Mouse (Mus musculus) myocyte (in vitro differentiated cells): ENCODE measurements around the gene Slc38a5. TPM values are rescaled to one million over a fixed set of nuclear protein-coding genes. Genes with fewer than 3 reads are reported as not detected.

Experiments used
- H3K27me3 ChIP-seq: one replicate; pipeline ENCODE4 v1.6.1; 2011; ENCODE audit not compliant: control insufficient read depth, insufficient read depth, insufficient read length
- H3K36me3 ChIP-seq: one replicate; pipeline ENCODE4 v1.6.1; 2011; ENCODE audit not compliant: control insufficient read depth, insufficient read depth
- H3K4me2 ChIP-seq: one replicate; pipeline ENCODE4 v1.6.1; 2011; ENCODE audit warnings: low read depth, control low read depth
- H3K4me3 ChIP-seq: one replicate; pipeline ENCODE4 v1.5.1; 2011; ENCODE audit warnings: mild to moderate bottlenecking, control low read depth, moderate library complexity
- H3K79me2 ChIP-seq: one replicate; pipeline ENCODE4 v1.6.1; 2011; ENCODE audit not compliant: control insufficient read depth, insufficient read depth
- H3ac ChIP-seq: one replicate; pipeline ENCODE4 v1.6.1; 2011; ENCODE audit not compliant: control insufficient read depth, insufficient read length
- CEBPB ChIP-seq: IDR thresholded peaks from 2 replicates; pipeline ENCODE4 v1.6.1; 2011; ENCODE audit warnings: mild to moderate bottlenecking, moderate library complexity; ENCODE audit not compliant: poor library complexity, insufficient read depth, severe bottlenecking
- E2F4 ChIP-seq: IDR thresholded peaks from one replicate; pipeline ENCODE4 v1.6.1; 2011; ENCODE audit warnings: mild to moderate bottlenecking, control low read depth, moderate library complexity; ENCODE audit not compliant: insufficient read depth
- MAX ChIP-seq: IDR thresholded peaks from one replicate; pipeline ENCODE4 v1.6.1; 2011; ENCODE audit warnings: low read depth, mild to moderate bottlenecking, control low read depth
- MYOD1 ChIP-seq, 3 experiments: IDR thresholded peaks; one replicate each; pipeline ENCODE4 v1.6.1; 2011; ENCODE audit warnings: control low read depth in 2 of 3, low read depth in 2 of 3, mild to moderate bottlenecking in 2 of 3, moderate library complexity in 1 of 3; ENCODE audit not compliant: insufficient read length in 2 of 3, control insufficient read depth in 1 of 3
- MYOG ChIP-seq, 3 experiments: IDR thresholded peaks; one replicate each; pipeline ENCODE4 v1.6.1; 2011; ENCODE audit warnings: control low read depth in 2 of 3, low read depth in 2 of 3, mild to moderate bottlenecking in 2 of 3; ENCODE audit not compliant: insufficient read length in 2 of 3, control insufficient read depth in 1 of 3, insufficient read depth in 1 of 3
- POLR2A ChIP-seq: IDR thresholded peaks from one replicate; pipeline ENCODE4 v1.6.1; 2011; ENCODE audit warnings: low read depth, mild to moderate bottlenecking, control low read depth, moderate library complexity; ENCODE audit not compliant: insufficient read length
- POLR2AphosphoS2 ChIP-seq: IDR thresholded peaks from one replicate; pipeline ENCODE4 v1.6.1; 2011; ENCODE audit warnings: low read depth, control low read depth; ENCODE audit not compliant: insufficient read length
- REST ChIP-seq: IDR thresholded peaks from one replicate; pipeline ENCODE4 v1.6.1; 2011; ENCODE audit warnings: mild to moderate bottlenecking, control low read depth, moderate library complexity; ENCODE audit not compliant: insufficient read depth, insufficient read length
- SRF ChIP-seq: IDR thresholded peaks from one replicate; pipeline ENCODE4 v1.6.1; 2011; ENCODE audit warnings: low read depth; ENCODE audit not compliant: control insufficient read depth, insufficient read length
- TCF12 ChIP-seq: IDR thresholded peaks from one replicate; pipeline ENCODE4 v1.6.1; 2011; ENCODE audit warnings: mild to moderate bottlenecking, control low read depth; ENCODE audit not compliant: poor library complexity, insufficient read depth, severe bottlenecking
- TCF3 ChIP-seq: IDR thresholded peaks from one replicate; pipeline ENCODE4 v1.6.1; 2011; ENCODE audit warnings: low read depth, control low read depth; ENCODE audit not compliant: insufficient read length
- USF1 ChIP-seq: IDR thresholded peaks from one replicate; pipeline ENCODE4 v1.6.1; 2011; ENCODE audit warnings: low read depth, mild to moderate bottlenecking, control low read depth, moderate library complexity
- polyA plus RNA-seq: library from polyadenylated mRNA; unstranded; fragments of >200 nt; fragmentation: generic; extraction: Trizol; gene quantifications from one replicate; pipeline ENCODE4 v1.2.1, GENCODE M21; 2012; ENCODE audit warnings: missing spikeins

Slc38a5 gene
- polyA plus RNA-seq, 1 experiment: not detected

DNA sequence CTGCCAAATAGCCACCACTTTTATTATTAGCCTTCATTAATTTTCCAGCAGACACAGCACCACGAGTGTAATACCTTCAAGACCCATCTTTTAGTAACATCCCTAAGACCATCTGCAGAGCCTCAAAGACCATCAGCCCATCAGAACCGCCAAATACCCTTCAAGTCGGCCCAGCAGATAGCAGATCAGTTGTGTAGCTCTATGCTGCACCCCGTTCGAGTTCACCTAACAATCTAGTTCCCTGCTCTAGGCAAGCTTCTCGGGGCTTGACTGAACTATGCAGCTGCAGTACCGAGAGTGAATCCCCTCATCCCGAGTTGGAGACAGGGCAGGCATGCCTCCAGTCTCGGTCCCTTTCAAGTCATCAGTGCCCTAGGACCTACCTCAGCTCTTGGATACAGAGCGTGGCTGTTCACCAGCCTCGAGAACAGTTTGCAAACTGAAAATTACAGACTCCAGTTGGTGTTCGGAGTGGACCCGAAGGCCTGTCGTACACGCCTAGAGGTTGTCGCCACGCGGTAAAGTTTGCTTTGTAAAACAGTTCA is 19.1 kb upstream of the Slc38a5 start:
- H3K27me3 ChIP-seq: no peaks in the 10 kb centered on the region
- no peaks in the 10 kb centered on the region for H3K36me3 ChIP-seq
- H3K4me2 ChIP-seq: peak overlapping the region; percentile 57
- TF ChIP-seq REST (no peak), POLR2A (peak; percentile 45), POLR2AphosphoS2 (peak; percentile 24)
- peak overlapping the region; percentile 77 for H3K4me3 ChIP-seq
- peak overlapping the region; percentile 48 for H3ac ChIP-seq
- peaks cover 13% of the 10 kb centered on the region for H3K79me2 ChIP-seq

DNA sequence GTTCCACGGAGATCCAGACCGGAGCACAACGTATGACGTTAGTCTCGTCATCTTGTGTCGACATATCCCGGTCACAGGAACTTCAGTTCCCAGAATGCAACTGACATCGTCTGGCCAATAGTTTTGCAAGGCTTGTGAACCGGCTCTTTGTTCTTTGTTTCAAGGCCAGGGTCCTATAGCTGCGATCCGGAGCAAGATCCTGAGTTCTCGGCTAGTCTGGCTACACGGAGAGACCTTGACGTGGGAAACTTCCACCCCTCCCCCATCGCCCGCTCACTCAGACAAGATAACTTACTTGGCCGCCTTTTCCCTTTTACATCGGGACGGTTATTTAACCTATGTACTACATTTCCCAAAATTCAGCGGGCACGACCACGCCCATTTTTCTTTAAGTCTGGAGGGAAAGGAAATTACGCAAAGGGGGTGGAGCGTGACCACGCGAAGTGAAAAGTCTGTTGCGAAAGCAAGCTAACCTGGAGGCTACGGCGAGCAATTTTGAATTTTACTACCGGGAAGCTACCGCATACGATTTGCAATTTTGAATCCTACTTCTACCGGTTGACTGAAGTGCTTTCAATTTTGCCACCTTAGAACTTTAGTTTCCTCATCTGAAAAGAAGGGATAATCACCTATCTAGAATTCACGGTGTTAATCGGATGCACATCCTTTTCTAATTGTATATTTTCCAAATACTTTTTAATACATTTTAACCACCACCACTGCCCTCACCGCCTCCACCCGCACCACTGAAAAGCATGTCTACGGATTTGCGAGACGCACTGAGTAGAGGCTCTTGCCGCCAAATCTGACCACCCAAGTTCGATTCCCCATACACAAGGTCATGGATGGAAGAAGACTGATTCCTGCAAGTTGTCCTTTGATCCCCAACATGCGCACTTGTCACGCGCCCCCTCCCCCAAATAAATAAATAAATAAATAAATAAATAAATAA is 18.3 kb upstream of the Slc38a5 start, which contains the start of gene Ftsj1:
Ftsj1 (minus strand) TSS at position 73 of the 952 bp plus-strand sequence.
- no peaks in the 10 kb centered on the region for H3K27me3 ChIP-seq
- peak within 1 kb of the TSS; percentile 77 for H3K4me3 ChIP-seq
- TF ChIP-seq POLR2AphosphoS2: peak; percentile 31
- TF ChIP-seq MYOD1 (IDR thresholded peaks at IDR 0.05; ENCODE audit: control insufficient read depth in 1 of 3, insufficient read length in 2 of 3, low read depth in 2 of 3): no peak
- TF ChIP-seq POLR2A: peak; percentile 44
- TF ChIP-seq SRF: no peak
- peak; percentile 83 for TF ChIP-seq CEBPB

DNA sequence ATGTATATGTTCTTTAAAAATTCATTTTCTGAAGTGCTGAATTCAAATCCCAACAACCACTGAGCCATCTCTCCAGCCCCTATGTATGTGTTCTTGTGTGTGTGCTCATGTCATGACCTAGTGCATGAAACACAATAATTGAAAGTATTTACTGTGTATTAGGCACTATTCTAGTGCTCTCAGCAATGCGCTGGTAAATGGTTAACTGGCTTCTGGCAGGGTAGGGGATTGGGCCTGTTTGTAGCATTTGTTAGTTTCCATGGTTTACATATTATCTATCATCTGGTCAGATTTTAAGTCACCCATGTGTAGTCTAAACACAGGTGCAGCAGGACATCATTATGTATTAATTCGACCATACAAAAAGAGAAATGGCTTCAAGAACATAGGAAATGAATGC is 17.2 kb upstream of the Slc38a5 start:
- H3K4me2 ChIP-seq: no peak overlapping the region
- no peaks in the 10 kb centered on the region for H3K36me3 ChIP-seq
- no peak overlapping the region for H3K4me3 ChIP-seq
- no peaks in the 10 kb centered on the region for H3K27me3 ChIP-seq
- H3ac ChIP-seq: no peak overlapping the region
- peaks cover 13% of the 10 kb centered on the region for H3K79me2 ChIP-seq
- TF ChIP-seq TCF12 (no peak), USF1 (no peak), TCF3 (no peak), SRF (no peak), POLR2A (no peak), REST (no peak), MYOG (IDR thresholded peaks at IDR 0.05; ENCODE audit: control insufficient read depth in 1 of 3, insufficient read depth in 1 of 3, insufficient read length in 2 of 3, low read depth in 2 of 3) (no peak), MYOD1 (IDR thresholded peaks at IDR 0.05; ENCODE audit: control insufficient read depth in 1 of 3, insufficient read length in 2 of 3, low read depth in 2 of 3) (no peak), CEBPB (no peak), E2F4 (no peak), MAX (no peak), POLR2AphosphoS2 (no peak)

More for the DNA sequence above, 18.3 kb upstream of the Slc38a5 start, which contains the start of gene Ftsj1:
- Histone ChIP-seq H3K79me2 (peaks cover 13% of the 10 kb centered on the region), H3K4me2 (peak within 1 kb of the TSS; percentile 66), H3ac (peak within 1 kb of the TSS; percentile 48), H3K36me3 (no peaks in the 10 kb centered on the region)

DNA sequence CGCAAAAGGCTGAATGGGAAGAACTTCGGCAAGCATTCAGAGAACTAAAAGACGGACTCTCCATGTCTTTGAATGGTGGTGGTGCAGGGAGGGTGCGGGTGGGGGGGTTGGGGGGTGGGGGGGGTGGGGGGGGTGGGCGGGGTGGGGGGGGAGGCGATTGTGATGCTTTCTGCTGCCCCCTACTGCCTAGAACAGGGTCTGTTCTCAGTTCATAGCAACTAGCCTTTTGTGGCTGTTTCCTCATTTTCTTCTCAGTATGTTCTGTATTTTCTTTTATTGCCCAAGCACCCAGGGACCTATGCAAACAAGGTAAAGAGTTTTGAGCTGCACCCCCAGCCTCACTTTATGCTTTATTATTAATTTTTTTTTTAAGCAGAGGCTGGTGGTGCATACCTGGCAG is 15.1 kb upstream of the Slc38a5 start:
- no peak overlapping the region for H3K4me3 ChIP-seq
- no peak overlapping the region for H3K4me2 ChIP-seq
- H3K36me3 ChIP-seq: no peaks in the 10 kb centered on the region
- TF ChIP-seq SRF (no peak), USF1 (no peak), MYOG (IDR thresholded peaks at IDR 0.05; ENCODE audit: control insufficient read depth in 1 of 3, insufficient read depth in 1 of 3, insufficient read length in 2 of 3, low read depth in 2 of 3) (no peak), POLR2A (no peak), MAX (no peak), MYOD1 (IDR thresholded peaks at IDR 0.05; ENCODE audit: control insufficient read depth in 1 of 3, insufficient read length in 2 of 3, low read depth in 2 of 3) (no peak), TCF12 (no peak), CEBPB (no peak), POLR2AphosphoS2 (no peak), E2F4 (no peak), TCF3 (no peak), REST (no peak)
- H3K79me2 ChIP-seq: peaks cover 13% of the 10 kb centered on the region
- H3K27me3 ChIP-seq: peaks cover 7% of the 10 kb centered on the region
- H3ac ChIP-seq: no peak overlapping the region

DNA sequence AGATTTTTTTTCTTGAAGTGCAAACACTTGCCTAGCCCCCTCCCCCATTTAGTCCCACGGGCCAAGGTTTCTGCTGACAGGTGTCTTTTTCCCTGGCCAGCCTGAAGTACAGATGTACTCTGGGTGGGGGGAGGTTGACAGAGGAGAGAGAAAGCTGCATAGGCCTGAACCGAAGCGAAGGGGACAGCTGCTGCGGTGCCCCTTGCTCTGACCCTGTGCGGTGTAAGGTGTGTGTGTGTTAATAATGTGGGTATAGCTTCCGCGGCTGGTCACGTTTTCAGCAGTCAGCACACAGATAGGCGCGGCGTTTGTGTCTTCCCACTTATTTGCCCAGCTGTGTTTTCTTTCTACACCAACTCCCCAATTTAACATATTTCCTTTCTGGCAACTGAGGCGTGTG is 11.5 kb upstream of the Slc38a5 start:
- no peak overlapping the region for H3K4me3 ChIP-seq
- H3K36me3 ChIP-seq: no peaks in the 10 kb centered on the region
- TF ChIP-seq MYOD1 (IDR thresholded peaks at IDR 0.05; ENCODE audit: control insufficient read depth in 1 of 3, insufficient read length in 2 of 3, low read depth in 2 of 3) (peak in 1 of 3 experiments; percentile 27), E2F4 (no peak), MYOG (IDR thresholded peaks at IDR 0.05; ENCODE audit: control insufficient read depth in 1 of 3, insufficient read depth in 1 of 3, insufficient read length in 2 of 3, low read depth in 2 of 3) (peak in 1 of 3 experiments; percentile 23)
- H3K27me3 ChIP-seq: peaks cover 7% of the 10 kb centered on the region
- no peak overlapping the region for H3ac ChIP-seq
- H3K4me2 ChIP-seq: no peak overlapping the region
- H3K79me2 ChIP-seq: no peaks in the 10 kb centered on the region
